Mouse (Mus musculus): ENCODE data around the gene Gm20517.

DNA sequence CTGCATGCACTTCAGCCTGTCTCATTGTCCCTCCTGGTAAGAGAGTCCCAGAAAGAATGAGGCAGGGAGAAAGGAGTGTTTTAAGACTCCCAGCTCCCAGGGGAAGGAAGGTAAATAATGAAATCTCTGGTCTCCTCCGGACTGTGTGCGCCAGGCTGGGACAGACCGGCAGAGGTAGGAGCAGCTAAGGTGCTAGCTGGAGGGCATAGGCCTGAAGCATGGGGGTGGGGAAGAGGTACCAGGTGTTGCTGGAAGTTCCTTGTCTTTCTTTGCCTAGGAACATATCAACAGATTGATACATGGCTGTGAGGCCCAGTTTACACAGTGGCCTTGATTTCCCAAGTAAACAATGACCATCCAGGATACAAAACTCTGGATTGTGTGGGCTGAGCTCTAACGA is 97.6 kb downstream of the Gm20517 start:
- TF ChIP-seq POLR2A (IDR thresholded peaks at IDR 0.05; ENCODE audit: low read depth, low read length) (no peak), CTCF (conservative IDR thresholded peaks at IDR 0.05; ENCODE audit: insufficient read depth, insufficient read length, low read depth, low read length) (no peak)
